Mouse (Mus musculus) testis, adult 2 months (tissue): ENCODE measurements at regions not wholly inside any gene's neighbourhood (a gene's known extent, or its start where the extent isn't known, plus 50 kb on each side); places are given as distances from the start of the nearest gene placed in this dataset.

Experiments used
- H3K27ac ChIP-seq: fragments of 200-500 bp; 2 replicates; pipeline ENCODE4 v1.5.1; 2012; ENCODE audit warnings: low read depth, low read length; ENCODE audit not compliant: control insufficient read depth, insufficient read depth
- H3K27me3 ChIP-seq: fragments of 200-500 bp; 2 replicates; pipeline ENCODE4 v1.6.1; 2012; ENCODE audit warnings: mild to moderate bottlenecking, low read length, moderate library complexity; ENCODE audit not compliant: control insufficient read depth, insufficient read depth
- H3K36me3 ChIP-seq: fragments of 200-500 bp; 2 replicates; pipeline ENCODE4 v1.6.1; 2012; ENCODE audit warnings: mild to moderate bottlenecking, low read length; ENCODE audit not compliant: control insufficient read depth, insufficient read depth
- H3K4me1 ChIP-seq: fragments of 200-500 bp; 2 replicates; pipeline ENCODE4 v1.6.1; 2012; ENCODE audit warnings: low read length; ENCODE audit not compliant: control insufficient read depth, insufficient read depth
- H3K4me3 ChIP-seq: fragments of 200-500 bp; 2 replicates; pipeline ENCODE4 v1.5.1; 2012; ENCODE audit warnings: low read depth, mild to moderate bottlenecking, low read length, moderate library complexity, mixed read lengths; ENCODE audit not compliant: control insufficient read depth
- CTCF ChIP-seq: fragments of 200-500 bp; IDR thresholded peaks from 2 replicates; pipeline ENCODE4 v1.5.1; 2012; ENCODE audit warnings: low read depth, mild to moderate bottlenecking, inconsistent platforms, low read length, moderate library complexity; ENCODE audit not compliant: control insufficient read depth, insufficient read depth, insufficient replicate concordance
- POLR2A ChIP-seq: fragments of 200-500 bp; IDR thresholded peaks from 2 replicates; pipeline ENCODE4 v1.6.1; 2012; ENCODE audit warnings: low read depth, mild to moderate bottlenecking, inconsistent platforms, low read length, moderate library complexity; ENCODE audit not compliant: control insufficient read depth

DNA sequence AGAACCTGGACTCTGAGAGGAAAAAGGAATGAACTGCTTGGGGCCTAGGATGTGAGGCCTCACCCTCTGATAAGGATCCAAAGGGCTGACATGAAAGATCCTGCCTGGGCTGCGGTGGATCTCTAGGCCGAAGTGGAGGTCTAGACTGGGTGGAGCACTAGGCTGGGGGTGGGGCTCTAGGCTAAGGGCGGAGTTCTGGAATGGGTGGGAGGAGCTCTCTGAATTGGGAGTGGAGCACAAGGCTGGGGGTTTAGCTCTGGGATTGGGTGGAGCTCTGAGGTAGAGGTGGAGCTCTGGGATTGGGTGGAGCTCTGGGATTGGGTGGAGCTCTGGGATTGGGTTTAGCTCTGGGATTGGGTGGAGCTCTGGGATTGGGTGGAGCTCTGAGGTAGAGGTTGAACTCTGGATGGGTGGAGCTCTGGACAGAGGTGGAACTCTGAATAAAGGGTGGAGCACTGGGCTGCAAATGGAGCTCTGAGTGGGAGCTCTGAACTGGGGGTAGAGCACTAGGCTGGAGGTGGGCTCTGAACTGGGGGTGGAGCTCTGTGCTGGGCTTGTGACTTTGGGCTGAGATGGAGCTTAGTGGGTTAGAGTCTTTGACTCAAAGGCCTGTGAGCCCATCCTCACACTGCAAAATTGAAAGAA is 92.3 kb upstream of the Castor2 start:
- Histone ChIP-seq H3K27ac (no peak overlapping the region), H3K27me3 (no peaks in the 10 kb centered on the region), H3K36me3 (no peaks in the 10 kb centered on the region), H3K4me1 (peaks cover 11% of the 10 kb centered on the region), H3K4me3 (peak overlapping the region; percentile 91)
- TF ChIP-seq POLR2A (no peak), CTCF (no peak)

DNA sequence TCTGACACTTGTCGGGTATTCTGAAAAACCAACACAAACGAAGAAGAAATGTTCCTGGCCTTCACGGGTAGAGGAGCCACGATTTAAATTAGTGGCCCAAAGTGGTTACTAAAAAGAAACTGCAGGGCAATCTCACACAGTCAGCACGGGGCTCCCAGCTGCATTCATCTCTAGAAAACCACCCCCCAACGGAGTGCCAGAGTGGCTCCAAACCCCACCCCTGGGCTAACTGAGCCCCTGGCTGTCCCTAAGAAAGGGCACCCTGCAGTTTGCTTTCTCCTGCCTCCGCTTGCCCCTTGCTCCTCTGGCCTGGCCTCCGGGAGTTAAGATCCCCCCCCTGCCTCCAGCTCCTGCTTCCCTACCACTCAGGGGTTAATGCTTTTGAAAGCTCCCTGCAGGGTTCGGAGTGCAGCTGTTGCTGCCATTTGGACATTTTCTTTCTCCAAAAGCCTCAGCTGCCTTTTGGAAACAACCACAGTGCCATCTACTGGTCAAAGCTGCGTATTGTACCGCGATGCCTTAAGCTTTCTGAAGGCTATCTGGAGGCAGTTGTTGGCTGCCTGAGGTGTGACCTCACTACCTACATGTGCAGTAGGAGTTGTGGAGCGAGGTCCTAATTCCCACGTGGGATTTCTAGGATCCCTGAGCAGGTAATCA is 92.9 kb upstream of the Castor2 start:
- TF ChIP-seq POLR2A (no peak), CTCF (peak; percentile 79)
- no peaks in the 10 kb centered on the region for H3K36me3 ChIP-seq
- peak overlapping the region; percentile 91 for H3K4me3 ChIP-seq
- H3K4me1 ChIP-seq = peaks cover 11% of the 10 kb centered on the region
- no peaks in the 10 kb centered on the region for H3K27me3 ChIP-seq
- no peak overlapping the region for H3K27ac ChIP-seq

DNA sequence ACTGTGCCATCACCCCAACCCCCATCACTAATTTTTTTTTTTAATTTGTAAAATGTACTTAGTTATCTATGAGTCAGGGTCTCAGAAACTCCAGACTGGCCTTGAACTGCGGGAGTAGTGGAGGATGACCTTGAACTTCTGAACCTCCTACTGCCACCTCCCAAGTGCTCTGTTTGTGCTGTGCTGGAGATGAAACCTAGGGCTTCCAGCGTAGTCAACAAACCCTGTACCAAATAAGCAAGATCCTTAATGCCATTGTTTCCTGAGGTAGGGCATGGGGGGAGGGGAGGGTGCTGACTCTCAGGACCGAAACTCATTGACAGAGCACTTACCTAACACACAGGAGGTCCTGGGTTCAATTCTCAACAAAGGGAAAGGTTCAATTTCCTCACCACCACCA is 93.5 kb upstream of the Castor2 start:
- Histone ChIP-seq H3K36me3 (no peaks in the 10 kb centered on the region), H3K27ac (no peak overlapping the region), H3K27me3 (no peaks in the 10 kb centered on the region), H3K4me3 (peak overlapping the region; percentile 91), H3K4me1 (peaks cover 11% of the 10 kb centered on the region)
- TF ChIP-seq CTCF (no peak), POLR2A (no peak)

- Histone ChIP-seq H3K27me3 (no peaks in the 10 kb centered on the region), H3K27ac (no peak overlapping the region), H3K4me3 (no peak overlapping the region), H3K36me3 (no peaks in the 10 kb centered on the region), H3K4me1 (no peaks in the 10 kb centered on the region; the same call in 1 of the 2 replicates)
- TF ChIP-seq CTCF (no peak), POLR2A (no peak)
Observed at GRCm38 (mm10) chr5:134000100-134000499, 99.4 kb upstream of the Castor2 start.

DNA sequence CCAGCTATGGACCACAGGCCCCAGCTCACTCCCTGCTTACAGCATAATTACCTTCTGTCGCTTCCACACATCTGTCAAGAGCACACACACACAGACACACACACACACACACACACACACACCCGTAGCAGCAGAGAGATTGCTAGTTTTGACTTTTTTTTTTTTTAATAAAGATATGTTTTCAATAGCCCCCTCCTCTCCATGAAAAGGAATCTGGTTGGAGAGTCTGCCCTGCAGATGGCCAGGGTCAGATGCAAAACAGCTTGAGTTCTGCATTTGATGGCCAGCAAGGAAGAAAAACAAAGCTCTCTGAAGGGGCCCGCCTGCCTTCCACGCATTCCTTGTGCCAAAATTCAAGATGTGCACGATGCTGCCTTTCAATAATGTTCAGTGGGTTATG is 99.8 kb upstream of the Castor2 start:
- TF ChIP-seq POLR2A = no peak
- no peak for TF ChIP-seq CTCF
- Histone ChIP-seq H3K4me3 (no peak overlapping the region), H3K36me3 (no peaks in the 10 kb centered on the region), H3K27me3 (no peaks in the 10 kb centered on the region), H3K27ac (no peak overlapping the region), H3K4me1 (no peaks in the 10 kb centered on the region; the same call in 1 of the 2 replicates)

GRCm38 (mm10) chr5:133991994-133992393 is 107.5 kb upstream of the Castor2 start:
- H3K36me3 ChIP-seq = no peaks in the 10 kb centered on the region
- no peak overlapping the region for H3K27ac ChIP-seq
- H3K4me3 ChIP-seq = no peak overlapping the region
- no peaks in the 10 kb centered on the region for H3K4me1 ChIP-seq
- TF ChIP-seq POLR2A (no peak), CTCF (no peak)
- no peaks in the 10 kb centered on the region for H3K27me3 ChIP-seq

- TF ChIP-seq CTCF (no peak), POLR2A (no peak)
- no peak overlapping the region for H3K27ac ChIP-seq
- no peak overlapping the region for H3K4me3 ChIP-seq
- no peaks in the 10 kb centered on the region for H3K4me1 ChIP-seq
- H3K36me3 ChIP-seq = no peaks in the 10 kb centered on the region
- H3K27me3 ChIP-seq = no peaks in the 10 kb centered on the region
Observed at GRCm38 (mm10) chr5:133991556-133991955, 108.0 kb upstream of the Castor2 start.
